Mouse (Mus musculus) retina, postnatal 7 days (tissue): ENCODE measurements around the gene Gm10722.
"Not testable (repeated sequence)": the region's sequence is repeated elsewhere in the genome, so short reads cannot be mapped to it uniquely, and the experiment has no call there.

Experiments used
- DNase-seq: peaks from one replicate; pipeline ENCODE4 v3.0.0-alpha.2; 2012; ENCODE audit warnings: low read depth, low spot score

The Gm10722 gene

GRCm38 (mm10) chr9:3000445-3000972 lies at the start of gene Gm10722:
Gm10722 (plus strand) TSS chr9:3000922.
- peak; percentile 24 for DNase-seq

- not testable (repeated sequence) for DNase-seq
Measured at GRCm38 (mm10) chr9:3001006-3001405, 284 bp downstream of the Gm10722 start.

- DNase-seq = peak; percentile 0
Measured at GRCm38 (mm10) chr9:3001948-3002659, 1.4 kb downstream of the Gm10722 start.

- DNase-seq = not testable (repeated sequence)
Measured at GRCm38 (mm10) chr9:3002794-3003396, 2.2 kb downstream of the Gm10722 start, which contains the start of gene Gm11168. Gm11168 (plus strand) TSS chr9:3003346.

- not testable (repeated sequence) for DNase-seq
Measured at GRCm38 (mm10) chr9:3006179-3006578, 5.5 kb downstream of the Gm10722 start.

GRCm38 (mm10) chr9:3006636-3007035 lies 5.9 kb downstream of the Gm10722 start:
- DNase-seq = not testable (repeated sequence)

- DNase-seq = peak; percentile 3
Measured at GRCm38 (mm10) chr9:3007272-3007671, 6.5 kb downstream of the Gm10722 start.

GRCm38 (mm10) chr9:3009331-3009730 lies 8.6 kb downstream of the Gm10722 start:
- not testable (repeated sequence) for DNase-seq

GRCm38 (mm10) chr9:3012054-3012621 lies 11.4 kb downstream of the Gm10722 start:
- DNase-seq = not testable (repeated sequence)

GRCm38 (mm10) chr9:3012733-3013279 lies 12.1 kb downstream of the Gm10722 start, which contains the start of gene Gm10721:
Gm10721 (plus strand) TSS chr9:3013140.
- not testable (repeated sequence) for DNase-seq

- not testable (repeated sequence) for DNase-seq
Measured at GRCm38 (mm10) chr9:3015354-3015753, 14.6 kb downstream of the Gm10722 start, which contains the start of gene Gm10720. Gm10720 (plus strand) TSS chr9:3015654.

- DNase-seq = not testable (repeated sequence)
Measured at GRCm38 (mm10) chr9:3015896-3016295, 15.2 kb downstream of the Gm10722 start.

- DNase-seq = not testable (repeated sequence)
Measured at GRCm38 (mm10) chr9:3017108-3017507, 16.4 kb downstream of the Gm10722 start, which contains the start of gene Gm10719. Gm10719 (plus strand) TSS chr9:3017408.

- not testable (repeated sequence) for DNase-seq
Measured at GRCm38 (mm10) chr9:3018944-3019343, 18.2 kb downstream of the Gm10722 start.

- DNase-seq = not testable (repeated sequence)
Measured at GRCm38 (mm10) chr9:3019835-3020727, 19.4 kb downstream of the Gm10722 start.

GRCm38 (mm10) chr9:3022316-3023008 lies 21.7 kb downstream of the Gm10722 start:
- DNase-seq = not testable (repeated sequence)

GRCm38 (mm10) chr9:3023312-3023984 lies 22.7 kb downstream of the Gm10722 start, which contains the start of gene Gm10718:
Gm10718 (plus strand) TSS chr9:3023547.
- not testable (repeated sequence) for DNase-seq

GRCm38 (mm10) chr9:3023985-3024648 lies 23.4 kb downstream of the Gm10722 start:
- DNase-seq = not testable (repeated sequence)
